Mouse (Mus musculus) heart, postnatal 0 days (tissue): ENCODE measurements around the gene Gse1. TPM values are rescaled to one million over a fixed set of nuclear protein-coding genes. Genes with fewer than 3 reads are reported as not detected.
A peak's percentile ranks its signal among the peaks of the same experiment; 100 is the strongest.

Source experiments
- ATAC-seq: fragments of 200-750 bp; cut with Nextera tagmentation; 2 replicates; pipeline ENCODE4 v1.8.0; 2017; ENCODE audit warnings: low read depth, moderate number of reproducible peaks, moderate library complexity; ENCODE audit not compliant: insufficient read depth
- DNase-seq: peaks from one replicate; pipeline ENCODE4 v3.0.0-alpha.2; 2016; ENCODE audit warnings: low spot score
- H3K27ac ChIP-seq: fragments of 300-500 bp; sonication (generic); 2 replicates; pipeline ENCODE4 v1.5.1; 2014; ENCODE audit warnings: low read depth, mild to moderate bottlenecking
- H3K27me3 ChIP-seq: fragments of 300-500 bp; sonication (generic); 2 replicates; pipeline ENCODE4 v1.6.1; 2014; ENCODE audit warnings: low read length, mixed read lengths; ENCODE audit not compliant: control insufficient read depth, insufficient read depth
- H3K36me3 ChIP-seq: fragments of 300-500 bp; sonication (generic); replicated peaks from 2 replicates; pipeline ENCODE4 v1.6.1; 2014; ENCODE audit warnings: low read length, mixed read lengths; ENCODE audit not compliant: control insufficient read depth, insufficient read depth
- H3K4me1 ChIP-seq: fragments of 300-500 bp; sonication (generic); 2 replicates; pipeline ENCODE4 v1.6.1; 2014; ENCODE audit warnings: antibody characterized with exemption; ENCODE audit not compliant: control insufficient read depth, insufficient read depth
- H3K4me2 ChIP-seq: fragments of 300-500 bp; sonication (generic); 2 replicates; pipeline ENCODE4 v1.6.1; 2014; ENCODE audit warnings: low read depth, mild to moderate bottlenecking, low read length, moderate library complexity
- H3K4me3 ChIP-seq: fragments of 300-500 bp; sonication (generic); 2 replicates; pipeline ENCODE4 v1.5.1; 2014; ENCODE audit warnings: low read depth, low read length
- H3K9ac ChIP-seq: fragments of 300-500 bp; sonication (generic); replicated peaks from 2 replicates; pipeline ENCODE4 v1.6.1; 2014; ENCODE audit warnings: low read depth, low read length, mixed read lengths
- H3K9me3 ChIP-seq: fragments of 300-500 bp; sonication (generic); replicated peaks from 2 replicates; pipeline ENCODE4 v1.6.1; 2016; ENCODE audit warnings: low read length; ENCODE audit not compliant: control insufficient read depth
- CTCF ChIP-seq: IDR thresholded peaks from 2 replicates; pipeline ENCODE4 v1.5.1; 2016; ENCODE audit warnings: antibody characterized with exemption, control low read depth, low read depth
- EP300 ChIP-seq: IDR thresholded peaks from 2 replicates; pipeline ENCODE4 v1.6.1; 2016; ENCODE audit warnings: antibody characterized with exemption, low read depth
- WGBS: fragments of 180-500 bp; shearing (Covaris S2); extraction: QIAGEN DNeasy Blood & Tissue Kit; methylation state at CpG from one replicate; pipeline ENCODE4 v1.1.7; 2014; 5-methylcytosine and 5-hydroxymethylcytosine counted together
- polyA plus RNA-seq: library from polyadenylated mRNA; unstranded; fragments of >200 nt; fragmentation: Nextera tagmentation; extraction: Ambion mirVana; gene quantifications from 2 replicates; pipeline ENCODE4 v1.2.1, GENCODE M21; 2015
- total RNA-seq: library from RNA; depleted of rRNA; stranded (reverse); fragments of >200 nt; gene quantifications from 2 replicates; pipeline ENCODE4 v1.2.3, GENCODE M21; 2014; ENCODE audit warnings: low replicate concordance

The Gse1 gene
- total and polyA plus RNA-seq, 2 experiments from 2014 or later, result 5.4 to 18.7 TPM

DNA sequence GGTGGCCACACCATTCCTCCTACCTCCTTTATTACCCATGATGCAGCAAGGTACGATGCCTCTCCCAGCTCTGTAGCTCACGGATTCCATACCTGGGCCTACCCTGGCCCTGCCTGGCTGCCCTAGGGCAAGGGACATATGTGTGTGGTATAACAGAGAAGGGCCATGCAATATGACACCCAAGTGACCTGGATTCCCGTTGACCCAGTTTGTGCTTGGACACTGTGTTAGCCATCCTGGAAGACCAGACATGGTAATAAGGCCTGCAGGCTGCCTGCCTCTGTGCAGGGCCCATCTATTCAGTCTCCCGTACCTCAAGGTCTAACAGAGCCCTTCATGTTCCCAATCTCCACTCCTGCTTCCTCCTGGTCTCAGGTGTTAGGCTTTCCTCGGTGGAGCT is 200.2 kb downstream of the Gse1 start:
- H3K4me2 ChIP-seq, result no peak overlapping the region

DNA sequence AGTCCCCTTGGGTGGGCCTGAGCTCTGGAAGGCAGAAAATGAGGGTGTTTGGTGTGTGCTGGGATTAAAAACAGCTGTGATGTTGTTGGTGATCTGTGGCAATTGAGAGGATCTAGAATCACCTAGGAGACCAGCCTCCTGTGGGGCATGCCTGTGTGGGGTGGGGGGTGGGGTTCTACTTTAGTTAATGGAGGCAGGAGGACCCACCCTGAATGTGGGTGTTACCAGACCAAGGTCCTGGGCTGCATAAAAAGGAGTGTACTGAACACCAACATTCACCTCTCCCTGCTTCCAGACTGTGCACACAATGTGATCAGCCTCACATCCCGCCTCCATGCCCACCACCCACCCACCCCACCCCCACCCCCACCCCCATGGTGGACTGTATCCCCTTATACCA is 200.9 kb downstream of the Gse1 start:
- Histone ChIP-seq H3K4me3 (no peak overlapping the region), H3K4me2 (no peak overlapping the region), H3K27me3 (no peaks in the 10 kb centered on the region), H3K4me1 (peaks cover 27% of the 10 kb centered on the region), H3K36me3 (no peaks in the 10 kb centered on the region), H3K27ac (no peak overlapping the region), H3K9me3 (peaks cover 5% of the 10 kb centered on the region; the same call in 1 of the 2 replicates), H3K9ac (no peak overlapping the region)
- DNase-seq (no peak), ATAC-seq (no peak)
- no peak for TF ChIP-seq EP300
- TF ChIP-seq CTCF, result no peak
- WGBS, result 100% methylated on average over 1 of the region's 1 CpGs

More for the DNA sequence above, 200.2 kb downstream of the Gse1 start:
- 78% methylated on average over 5 of the region's 5 CpGs for WGBS
- H3K9me3 ChIP-seq, result no peaks in the 10 kb centered on the region
- DNase-seq (no peak), ATAC-seq (no peak)
- no peak overlapping the region for H3K4me3 ChIP-seq
- TF ChIP-seq CTCF (no peak), EP300 (no peak)
- H3K9ac ChIP-seq, result no peak overlapping the region
- H3K27ac ChIP-seq, result no peak overlapping the region
- H3K36me3 ChIP-seq, result no peaks in the 10 kb centered on the region
- peaks cover 29% of the 10 kb centered on the region for H3K4me1 ChIP-seq
- H3K27me3 ChIP-seq, result no peaks in the 10 kb centered on the region

GRCm38 (mm10) chr8:120431042-120431441 is 202.8 kb downstream of the Gse1 start:
- ATAC-seq, result no peak
- DNase-seq, result no peak
- TF ChIP-seq CTCF, result no peak
- TF ChIP-seq EP300, result no peak
- Histone ChIP-seq H3K36me3 (no peaks in the 10 kb centered on the region), H3K4me3 (no peak overlapping the region), H3K9ac (no peak overlapping the region), H3K9me3 (peaks cover 5% of the 10 kb centered on the region; the same call in 1 of the 2 replicates), H3K27me3 (no peaks in the 10 kb centered on the region), H3K27ac (no peak overlapping the region), H3K4me2 (no peak overlapping the region), H3K4me1 (peaks cover 11% of the 10 kb centered on the region)
- 86% methylated on average over 12 of the region's 12 CpGs for WGBS

DNA sequence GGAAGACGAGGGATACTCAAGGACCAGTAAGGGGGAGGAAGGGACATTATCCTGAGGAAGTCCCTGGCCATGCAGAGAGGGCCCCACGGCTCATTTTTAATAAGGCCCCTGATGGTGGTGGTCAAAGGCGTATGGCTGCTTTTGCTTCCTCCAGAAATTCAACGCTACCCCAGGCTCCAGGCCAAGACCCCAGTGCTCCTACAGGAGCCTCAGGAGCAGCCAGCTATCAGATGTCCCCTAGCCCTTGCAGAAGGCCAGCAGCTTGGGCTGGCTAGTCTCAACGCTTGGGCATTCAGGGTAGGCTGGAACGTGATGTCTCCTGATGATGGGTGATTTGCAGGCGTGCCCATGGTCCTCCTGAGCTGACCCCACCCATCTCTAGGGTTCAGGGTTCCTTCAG is 204.2 kb downstream of the Gse1 start:
- Histone ChIP-seq H3K36me3 (no peaks in the 10 kb centered on the region), H3K27ac (no peak overlapping the region), H3K9ac (no peak overlapping the region), H3K4me2 (no peak overlapping the region), H3K9me3 (peaks cover 5% of the 10 kb centered on the region; the same call in 1 of the 2 replicates), H3K27me3 (no peaks in the 10 kb centered on the region), H3K4me3 (no peak overlapping the region), H3K4me1 (no peaks in the 10 kb centered on the region)
- ATAC-seq (no peak), DNase-seq (no peak)
- TF ChIP-seq CTCF, result no peak
- no peak for TF ChIP-seq EP300
- WGBS, result 67% methylated on average over 7 of the region's 7 CpGs

DNA sequence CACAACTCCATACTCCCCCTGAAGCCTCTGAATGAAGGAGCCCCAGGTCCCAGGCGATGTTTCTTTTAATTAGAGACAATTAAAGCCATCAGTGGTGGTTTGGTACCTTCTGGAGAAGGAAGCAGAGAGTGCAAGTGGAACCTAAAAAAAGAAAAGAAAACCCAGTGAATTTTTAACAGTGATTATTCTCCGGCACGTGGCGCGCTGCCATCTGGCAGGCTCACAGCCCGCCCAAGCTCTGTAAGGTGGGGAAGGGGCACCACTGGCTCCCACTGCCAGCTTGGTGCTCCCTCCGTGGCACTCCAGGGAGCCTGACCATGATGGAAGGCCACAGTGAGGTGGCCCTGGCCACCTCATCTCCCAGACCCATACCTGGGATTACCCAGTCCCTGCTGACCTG is 204.9 kb downstream of the Gse1 start:
- no peak overlapping the region for H3K27ac ChIP-seq
- DNase-seq, result no peak
- H3K4me2 ChIP-seq, result no peak overlapping the region
- no peak overlapping the region for H3K9ac ChIP-seq
- ATAC-seq, result no peak
- 73% methylated on average over 7 of the region's 7 CpGs for WGBS
- no peak for TF ChIP-seq CTCF
- no peak for TF ChIP-seq EP300
- no peaks in the 10 kb centered on the region for H3K36me3 ChIP-seq
- H3K27me3 ChIP-seq, result no peaks in the 10 kb centered on the region
- peaks cover 5% of the 10 kb centered on the region; the same call in 1 of the 2 replicates for H3K9me3 ChIP-seq
- no peaks in the 10 kb centered on the region for H3K4me1 ChIP-seq
- H3K4me3 ChIP-seq, result no peak overlapping the region

- ATAC-seq, result no peak
These were observed 205.5 kb downstream of the Gse1 start for GRCm38 (mm10) chr8:120433734-120434133.

More at GRCm38 (mm10) chr8:120433734-120434133, 205.5 kb downstream of the Gse1 start:
- H3K27ac ChIP-seq, result no peak overlapping the region
- H3K4me2 ChIP-seq, result no peak overlapping the region
- WGBS, result 97% methylated on average over 1 of the region's 1 CpGs
- TF ChIP-seq EP300, result no peak
- TF ChIP-seq CTCF, result peak; percentile 29
- peaks cover 5% of the 10 kb centered on the region; the same call in 1 of the 2 replicates for H3K9me3 ChIP-seq
- H3K9ac ChIP-seq, result no peak overlapping the region
- no peak for DNase-seq
- no peaks in the 10 kb centered on the region for H3K4me1 ChIP-seq
- H3K36me3 ChIP-seq, result no peaks in the 10 kb centered on the region
- H3K4me3 ChIP-seq, result no peak overlapping the region
- H3K27me3 ChIP-seq, result no peaks in the 10 kb centered on the region
